Comparison of ENCODE assay signal across 9 mouse cellular contexts in genomic region chrX:70363446-70363845, GRCm38 (mm10). TPM values are rescaled to one million over a fixed set of nuclear protein-coding genes. Genes with fewer than 3 reads are reported as not detected.
DNase-seq lines count a peak whose midpoint lies in the region; ATAC-seq and TF ChIP-seq lines count a peak whose summit lies in the region.
"Had no signal": no experiment of that assay in that cellular context is flagged by ENCODE, and none has a peak within 500 bp of the region (broad histone marks: within the 10 kb centered on the region; RNA-seq: fewer than 3 reads in every experiment).

No protein-coding gene starts in this region.

- H3K27me3 ChIP-seq in hindbrain, embryonic 13.5 days = no peaks in the 10 kb centered on the region
- no peaks in the 10 kb centered on the region for H3K27me3 ChIP-seq in neural tube, embryonic 13.5 days
- H3K27me3 ChIP-seq: liver, embryonic 13.5 days had no signal

- no peak overlapping the region for H3K27ac ChIP-seq in cortical plate, adult 2 months (ENCODE audit: insufficient read depth, low read length)
- no peak overlapping the region for H3K27ac ChIP-seq in hindbrain, embryonic 13.5 days
- H3K27ac ChIP-seq in neural tube, embryonic 13.5 days (replicated peaks) = no peak overlapping the region
- H3K27ac ChIP-seq: liver, embryonic 13.5 days had no signal

- no peak for TF ChIP-seq POLR2A in cortical plate, adult 2 months (IDR thresholded peaks at IDR 0.05; ENCODE audit: extremely low read depth, insufficient read depth, low read length)

- DNase-seq in layer of hippocampus, adult 11-12 months (ENCODE audit: low spot score) = peak; percentile 6
- DNase-seq in layer of hippocampus, adult 9-10 months (ENCODE audit: low spot score) = no peak
- DNase-seq in layer of hippocampus, adult 8-10 months (ENCODE audit: low spot score in 2 of 2) = no peak
- DNase-seq in retina, embryonic 14.5 days (ENCODE audit: low spot score) = no peak
- DNase-seq: liver, embryonic 13.5 days had no signal

- no peaks in the 10 kb centered on the region for H3K9me3 ChIP-seq in hindbrain, embryonic 13.5 days
- H3K9me3 ChIP-seq in neural tube, embryonic 13.5 days = no peaks in the 10 kb centered on the region
- H3K9me3 ChIP-seq: liver, embryonic 13.5 days had no signal

- H3K4me2 ChIP-seq in hindbrain, embryonic 13.5 days = peak overlapping the region; percentile 59
- H3K4me2 ChIP-seq in neural tube, embryonic 13.5 days = peak overlapping the region; percentile 55

- peak; percentile 22; the same call in 1 of the 2 replicates for ATAC-seq in hindbrain, embryonic 13.5 days (ENCODE audit: low FRiP score)
- ATAC-seq in neural tube, embryonic 13.5 days (ENCODE audit: low read depth) = no peak
- ATAC-seq: inflammation-experienced regulatory T-cells, adult 6 months had no signal

- 88% methylated on average over 5 of the region's 5 CpGs for WGBS in hindbrain, embryonic 13.5 days
- 87% methylated on average over 5 of the region's 5 CpGs for WGBS in neural tube, embryonic 13.5 days

- no peaks in the 10 kb centered on the region for H3K4me1 ChIP-seq in cortical plate, adult 2 months (ENCODE audit: control insufficient read depth, insufficient read depth, low read length)
- H3K4me1 ChIP-seq in hindbrain, embryonic 13.5 days (replicated peaks) = peaks cover 16% of the 10 kb centered on the region
- peaks cover 13% of the 10 kb centered on the region for H3K4me1 ChIP-seq in neural tube, embryonic 13.5 days (replicated peaks)
- H3K4me1 ChIP-seq: liver, embryonic 13.5 days had no signal

- H3K36me3 ChIP-seq in hindbrain, embryonic 13.5 days = peaks cover 21% of the 10 kb centered on the region
- H3K36me3 ChIP-seq in neural tube, embryonic 13.5 days = peaks cover 31% of the 10 kb centered on the region
- H3K36me3 ChIP-seq: liver, embryonic 13.5 days had no signal

- no peak for TF ChIP-seq CTCF in cortical plate, adult 2 months (IDR thresholded peaks at IDR 0.05; ENCODE audit: extremely low read depth, insufficient read depth, low read length)

- peak overlapping the region; percentile 70 for H3K9ac ChIP-seq in hindbrain, embryonic 13.5 days
- H3K9ac ChIP-seq in neural tube, embryonic 13.5 days = peak overlapping the region; percentile 73
- H3K9ac ChIP-seq: liver, embryonic 13.5 days had no signal

- peak overlapping the region; percentile 41 for H3K4me3 ChIP-seq in cortical plate, adult 2 months (ENCODE audit: insufficient read depth, low read length)
- H3K4me3 ChIP-seq in hindbrain, embryonic 13.5 days = peak overlapping the region; percentile 47
- H3K4me3 ChIP-seq in neural tube, embryonic 13.5 days = peak overlapping the region; percentile 49

RNA-seq across cellular contexts. Expression of gene Ids, which starts 1.4 kb away (rescaled TPM):
- 259 and 275 TPM in 2 replicates for polyA plus RNA-seq in cortical plate, adult 2 months (2012; rRNA removed)
- polyA plus RNA-seq in hindbrain, embryonic 13.5 days (2015; fragmentation: Nextera tagmentation; extraction: Ambion mirVana) = 13.3 and 14.1 TPM in 2 replicates
- 11.0 and 11.9 TPM in 2 replicates for polyA plus RNA-seq in neural tube, embryonic 13.5 days (2015; fragmentation: Nextera tagmentation; extraction: Ambion mirVana)
- 100 to 1,000 TPM; 275 to 344 (median 299) TPM for total RNA-seq in layer of hippocampus, adult 8-10 months (2022)

RNA-seq across cellular contexts. Expression of gene 1110012L19Rik, which starts 22.2 kb away (rescaled TPM):
- polyA plus RNA-seq in cortical plate, adult 2 months (2012; rRNA removed) = 15.8 and 17.4 TPM in 2 replicates
- 32.9 and 34.8 TPM in 2 replicates for polyA plus RNA-seq in hindbrain, embryonic 13.5 days (2015; fragmentation: Nextera tagmentation; extraction: Ambion mirVana)
- polyA plus RNA-seq in neural tube, embryonic 13.5 days (2015; fragmentation: Nextera tagmentation; extraction: Ambion mirVana) = 36.1 and 42.6 TPM in 2 replicates
- total RNA-seq in layer of hippocampus, adult 8-10 months (2022) = 10 to 100 TPM; 10.7 to 14.9 (median 12.9) TPM

Comparison
In these comparisons a context has a peak if more than half of its experiments do, and no peak if none do; other contexts are left out.
1. RNA of gene Ids, which starts 1.4 kb away (polyA plus RNA-seq): 259 to 275 TPM in cortical plate, adult 2 months; 13.3 to 14.1 TPM in hindbrain, embryonic 13.5 days and 11.0 to 11.9 TPM in neural tube, embryonic 13.5 days; every median in the first group is over 10 times any median in the second.
2. Peak in every context shown above with its lines, with median percentiles within 50 percentile points of each other: H3K4me3 ChIP-seq.